Mouse (Mus musculus): ENCODE results near the gene Ckmt2.
A peak's percentile ranks its signal among the peaks of the same experiment; 100 is the strongest.

DNA sequence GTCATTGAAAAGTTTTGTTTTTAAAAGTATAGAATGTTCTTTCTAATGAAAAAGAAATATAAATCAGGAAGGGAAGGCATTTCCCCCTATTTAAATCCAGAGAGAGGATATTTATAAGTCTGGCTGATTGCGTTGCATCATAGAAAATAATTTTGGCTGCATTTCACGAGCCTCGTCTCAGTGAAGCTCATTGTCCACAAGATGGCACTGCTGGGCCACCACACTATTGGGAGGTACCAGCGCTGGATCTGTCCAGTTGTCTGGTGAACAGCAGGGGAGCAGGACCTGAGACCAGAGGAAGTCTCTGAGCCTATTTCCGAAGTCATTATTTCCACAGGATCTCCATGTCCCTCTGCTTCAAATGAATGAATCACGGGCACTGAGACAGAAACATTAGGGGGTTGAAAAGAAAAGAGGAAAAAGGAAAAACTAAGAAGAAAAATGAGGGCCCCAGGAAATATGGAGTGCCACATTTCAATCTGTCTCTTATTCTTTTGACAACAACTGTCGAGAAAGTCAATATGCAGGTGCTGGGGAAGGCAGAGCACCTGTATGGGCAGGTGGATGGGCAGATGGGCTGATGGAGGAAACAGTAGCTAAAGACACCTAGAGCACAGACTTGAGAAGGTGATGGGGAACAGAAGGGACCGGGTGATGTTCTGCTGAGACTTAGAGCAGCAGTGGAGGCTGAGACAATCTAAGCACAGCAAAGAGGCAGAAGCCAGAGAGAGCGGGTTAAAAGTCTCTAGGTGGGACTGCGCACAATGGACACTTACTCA lies 31.7 kb upstream of the Ckmt2 start:
- TF ChIP-seq POLR2A (IDR thresholded peaks at IDR 0.05; ENCODE audit: insufficient read length, low read depth) (no peak), POLR2AphosphoS2 (IDR thresholded peaks at IDR 0.05; ENCODE audit: insufficient read length, low read depth) (no peak), MYOG (IDR thresholded peaks at IDR 0.05; ENCODE audit: control insufficient read depth in 1 of 3, insufficient read depth in 1 of 3, insufficient read length in 2 of 3, low read depth in 2 of 3) (no peak), E2F4 (IDR thresholded peaks at IDR 0.05; ENCODE audit: insufficient read depth) (no peak), USF1 (IDR thresholded peaks at IDR 0.05; ENCODE audit: low read depth) (no peak), TCF3 (IDR thresholded peaks at IDR 0.05; ENCODE audit: insufficient read length, low read depth) (no peak), MAX (IDR thresholded peaks at IDR 0.05; ENCODE audit: low read depth) (no peak), TCF12 (IDR thresholded peaks at IDR 0.05; ENCODE audit: insufficient read depth, poor library complexity, severe bottlenecking) (no peak), CEBPB (IDR thresholded peaks at IDR 0.05; ENCODE audit: insufficient read depth, poor library complexity, severe bottlenecking) (peak; percentile 60; the same call in 1 of the 2 replicates)
